23 mouse cellular contexts compared by ENCODE assay signal in the genomic region with DNA sequence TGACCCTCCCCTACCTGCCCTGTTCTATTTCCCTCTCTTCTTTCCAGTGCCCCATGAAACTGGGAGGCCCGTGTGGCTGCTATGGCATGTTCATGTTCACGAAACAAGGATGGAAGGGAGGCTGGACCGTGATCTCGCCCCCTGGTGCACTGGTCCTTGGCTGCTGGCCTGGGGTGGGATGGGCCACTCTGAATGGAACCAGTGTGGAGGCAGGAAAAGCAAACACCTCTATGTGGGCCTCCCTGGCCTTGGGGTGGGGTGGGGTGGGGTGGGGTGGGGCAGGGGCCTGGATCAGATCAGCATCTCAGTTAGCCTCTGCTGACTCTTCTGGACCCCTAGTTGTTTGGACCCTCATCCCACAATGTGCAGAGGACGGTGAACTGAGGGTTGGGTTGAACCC. TPM values are rescaled to one million over a fixed set of nuclear protein-coding genes. Genes with fewer than 3 reads are reported as not detected.
DNase-seq lines count a peak whose midpoint lies in the region; ATAC-seq lines count a peak whose summit lies in the region.
"Had no signal": no experiment of that assay in that cellular context is flagged by ENCODE, and none has a peak within 500 bp of the region (broad histone marks: within the 10 kb centered on the region; RNA-seq: fewer than 3 reads in every experiment).

No protein-coding gene starts in this region.

- no peaks in the 10 kb centered on the region for H3K36me3 ChIP-seq in hindbrain, embryonic 11.5 days (ENCODE audit: control insufficient read depth, insufficient read depth, low read length)
- no peaks in the 10 kb centered on the region for H3K36me3 ChIP-seq in hindbrain, embryonic 13.5 days
- no peaks in the 10 kb centered on the region for H3K36me3 ChIP-seq in midbrain, embryonic 11.5 days (ENCODE audit: control insufficient read depth, insufficient read depth, low read length)
- H3K36me3 ChIP-seq in midbrain, embryonic 15.5 days (replicated peaks): no peaks in the 10 kb centered on the region
- H3K36me3 ChIP-seq in embryonic facial prominence, embryonic 10.5 days (replicated peaks): no peaks in the 10 kb centered on the region
- no peaks in the 10 kb centered on the region for H3K36me3 ChIP-seq in midbrain, embryonic 14.5 days (ENCODE audit: control insufficient read depth, insufficient read depth, low read length)
- H3K36me3 ChIP-seq in forebrain, embryonic 14.5 days (ENCODE audit: control insufficient read depth, insufficient read depth, low read length): no peaks in the 10 kb centered on the region
- H3K36me3 ChIP-seq: embryonic facial prominence, embryonic 12.5 days; forebrain, embryonic 15.5 days had no signal

- H3K9me3 ChIP-seq in hindbrain, embryonic 11.5 days (ENCODE audit: control insufficient read depth, low read length): no peaks in the 10 kb centered on the region
- no peaks in the 10 kb centered on the region for H3K9me3 ChIP-seq in hindbrain, embryonic 13.5 days
- H3K9me3 ChIP-seq in midbrain, embryonic 11.5 days (ENCODE audit: control insufficient read depth, low read length): no peaks in the 10 kb centered on the region
- no peaks in the 10 kb centered on the region for H3K9me3 ChIP-seq in midbrain, embryonic 15.5 days
- H3K9me3 ChIP-seq in embryonic facial prominence, embryonic 10.5 days: no peaks in the 10 kb centered on the region
- no peaks in the 10 kb centered on the region for H3K9me3 ChIP-seq in midbrain, embryonic 14.5 days (ENCODE audit: control insufficient read depth, low read length)
- H3K9me3 ChIP-seq in forebrain, embryonic 14.5 days (replicated peaks; ENCODE audit: control insufficient read depth, low read length): no peaks in the 10 kb centered on the region
- H3K9me3 ChIP-seq: embryonic facial prominence, embryonic 12.5 days; forebrain, embryonic 15.5 days had no signal

- 55% methylated on average over 5 of the region's 5 CpGs for whole genome bisulfite sequencing in hindbrain, embryonic 11.5 days
- 30% methylated on average over 5 of the region's 5 CpGs for WGBS in hindbrain, embryonic 13.5 days
- 37% methylated on average over 5 of the region's 5 CpGs for WGBS in midbrain, embryonic 11.5 days
- WGBS in midbrain, embryonic 15.5 days: 54% methylated on average over 5 of the region's 5 CpGs
- WGBS in embryonic facial prominence, embryonic 10.5 days: 77% methylated on average over 5 of the region's 5 CpGs
- WGBS in midbrain, embryonic 14.5 days: 46% methylated on average over 5 of the region's 5 CpGs
- WGBS in forebrain, embryonic 14.5 days: 71% methylated on average over 5 of the region's 5 CpGs

- no peaks in the 10 kb centered on the region for H3K27me3 ChIP-seq in hindbrain, embryonic 11.5 days (ENCODE audit: control insufficient read depth, insufficient read depth, low read length)
- no peaks in the 10 kb centered on the region for H3K27me3 ChIP-seq in hindbrain, embryonic 13.5 days
- no peaks in the 10 kb centered on the region for H3K27me3 ChIP-seq in midbrain, embryonic 11.5 days (ENCODE audit: control insufficient read depth, insufficient read depth, low read length)
- no peaks in the 10 kb centered on the region for H3K27me3 ChIP-seq in midbrain, embryonic 15.5 days (replicated peaks)
- peaks cover 83% of the 10 kb centered on the region for H3K27me3 ChIP-seq in embryonic facial prominence, embryonic 10.5 days (replicated peaks; ENCODE audit: low read depth, poor library complexity, severe bottlenecking)
- no peaks in the 10 kb centered on the region for H3K27me3 ChIP-seq in midbrain, embryonic 14.5 days (ENCODE audit: control insufficient read depth, insufficient read depth, low read length)
- peaks cover 6% of the 10 kb centered on the region for H3K27me3 ChIP-seq in forebrain, embryonic 14.5 days (replicated peaks; ENCODE audit: control insufficient read depth, insufficient read depth, low read length)

- DNase-seq in hindbrain, embryonic 11.5 days (ENCODE audit: low spot score): no peak
- DNase-seq in midbrain, embryonic 11.5 days (ENCODE audit: low spot score, missing footprints): no peak
- no peak for DNase-seq in embryonic facial prominence, embryonic 10.5 days (ENCODE audit: low spot score)
- DNase-seq in midbrain, embryonic 14.5 days: no peak
- DNase-seq in forebrain, embryonic 14.5 days (ENCODE audit: low spot score): no peak
- DNase-seq: adrenal gland, postnatal 25 days; cerebellum, adult 11-12 months; cerebellum, postnatal 10 days; gastrocnemius, postnatal 10 days; heart, adult 11 months; kidney, adult 2 months; kidney, postnatal 10 days; layer of hippocampus, postnatal 36 days; lung, adult 18-20 months; lung, postnatal 10 days; right cerebral cortex, postnatal 4 days; thymus, postnatal 14 days had no signal

- H3K4me3 ChIP-seq in hindbrain, embryonic 11.5 days (ENCODE audit: low read depth, low read length): no peak overlapping the region
- H3K4me3 ChIP-seq in hindbrain, embryonic 13.5 days: no peak overlapping the region
- H3K4me3 ChIP-seq in midbrain, embryonic 11.5 days (ENCODE audit: low read depth, low read length): no peak overlapping the region
- H3K4me3 ChIP-seq in midbrain, embryonic 15.5 days: no peak overlapping the region
- no peak overlapping the region for H3K4me3 ChIP-seq in embryonic facial prominence, embryonic 10.5 days
- no peak overlapping the region for H3K4me3 ChIP-seq in midbrain, embryonic 14.5 days (replicated peaks; ENCODE audit: low read depth, low read length)
- H3K4me3 ChIP-seq in forebrain, embryonic 14.5 days (ENCODE audit: low read depth, low read length): no peak overlapping the region
- H3K4me3 ChIP-seq: embryonic facial prominence, embryonic 12.5 days; forebrain, embryonic 15.5 days had no signal

- no peak overlapping the region for H3K9ac ChIP-seq in hindbrain, embryonic 11.5 days (ENCODE audit: low read depth, low read length)
- no peak overlapping the region for H3K9ac ChIP-seq in hindbrain, embryonic 13.5 days
- peak overlapping the region; percentile 18; the same call in 1 of the 2 replicates for H3K9ac ChIP-seq in midbrain, embryonic 11.5 days (ENCODE audit: low read length)
- no peak overlapping the region for H3K9ac ChIP-seq in midbrain, embryonic 15.5 days
- H3K9ac ChIP-seq in midbrain, embryonic 14.5 days (replicated peaks; ENCODE audit: low read length): no peak overlapping the region
- H3K9ac ChIP-seq in forebrain, embryonic 14.5 days (ENCODE audit: low read length): no peak overlapping the region
- H3K9ac ChIP-seq: embryonic facial prominence, embryonic 12.5 days; forebrain, embryonic 15.5 days had no signal

- H3K4me2 ChIP-seq in hindbrain, embryonic 11.5 days (replicated peaks; ENCODE audit: low read depth, low read length): no peak overlapping the region
- H3K4me2 ChIP-seq in hindbrain, embryonic 13.5 days: no peak overlapping the region
- H3K4me2 ChIP-seq in midbrain, embryonic 11.5 days: no peak overlapping the region; the same call in 1 of the 2 replicates
- no peak overlapping the region for H3K4me2 ChIP-seq in midbrain, embryonic 15.5 days
- H3K4me2 ChIP-seq in midbrain, embryonic 14.5 days (ENCODE audit: low read length): no peak overlapping the region
- H3K4me2 ChIP-seq in forebrain, embryonic 14.5 days (ENCODE audit: low read length): no peak overlapping the region
- H3K4me2 ChIP-seq: embryonic facial prominence, embryonic 12.5 days; forebrain, embryonic 15.5 days; heart, embryonic 11.5 days; liver, embryonic 11.5 days had no signal

- H3K4me1 ChIP-seq in hindbrain, embryonic 11.5 days (replicated peaks; ENCODE audit: control insufficient read depth, insufficient read depth, low read length): peaks cover 54% of the 10 kb centered on the region
- peaks cover 75% of the 10 kb centered on the region for H3K4me1 ChIP-seq in hindbrain, embryonic 13.5 days (replicated peaks)
- H3K4me1 ChIP-seq in midbrain, embryonic 11.5 days (ENCODE audit: control insufficient read depth, insufficient read depth, low read length): peaks cover 79% of the 10 kb centered on the region
- H3K4me1 ChIP-seq in midbrain, embryonic 15.5 days: peaks cover 15% of the 10 kb centered on the region
- peaks cover 46% of the 10 kb centered on the region for H3K4me1 ChIP-seq in embryonic facial prominence, embryonic 10.5 days
- H3K4me1 ChIP-seq in midbrain, embryonic 14.5 days (ENCODE audit: control insufficient read depth, insufficient read depth, low read length): peaks cover 33% of the 10 kb centered on the region
- H3K4me1 ChIP-seq in forebrain, embryonic 14.5 days (ENCODE audit: control insufficient read depth, insufficient read depth, low read length): 0 out of 2 replicates have a peak, but pooled peaks cover 4% of the 10 kb centered on the region

- H3K27ac ChIP-seq in hindbrain, embryonic 11.5 days (ENCODE audit: low read depth, low read length): peak overlapping the region; percentile 89
- H3K27ac ChIP-seq in hindbrain, embryonic 13.5 days: no peak overlapping the region
- H3K27ac ChIP-seq in midbrain, embryonic 11.5 days (ENCODE audit: low read depth, low read length): peak overlapping the region; percentile 84
- no peak overlapping the region for H3K27ac ChIP-seq in midbrain, embryonic 15.5 days
- peak overlapping the region; percentile 70 for H3K27ac ChIP-seq in embryonic facial prominence, embryonic 10.5 days (replicated peaks)
- H3K27ac ChIP-seq in midbrain, embryonic 14.5 days (replicated peaks; ENCODE audit: low read depth, low read length): peak overlapping the region; percentile 69; the same call in 1 of the 2 replicates
- no peak overlapping the region for H3K27ac ChIP-seq in forebrain, embryonic 14.5 days (ENCODE audit: low read depth, low read length)
- H3K27ac ChIP-seq: embryonic facial prominence, embryonic 12.5 days; forebrain, embryonic 15.5 days had no signal

- ATAC-seq in hindbrain, embryonic 11.5 days (ENCODE audit: low FRiP score): no peak
- no peak for ATAC-seq in hindbrain, embryonic 13.5 days (ENCODE audit: low FRiP score)
- ATAC-seq in midbrain, embryonic 11.5 days (ENCODE audit: low FRiP score): no peak
- ATAC-seq in midbrain, embryonic 15.5 days (replicated peaks): no peak
- ATAC-seq in midbrain, embryonic 14.5 days (ENCODE audit: low FRiP score, low TSS enrichment): no peak
- no peak for ATAC-seq in forebrain, embryonic 14.5 days
- ATAC-seq: forebrain, embryonic 15.5 days had no signal

RNA-seq across cellular contexts. Expression of gene Cercam, which starts 15.2 kb away (rescaled TPM):
- 16.9 and 17.1 TPM in 2 replicates for polyA plus RNA-seq in hindbrain, embryonic 11.5 days (2014; fragmentation: Nextera tagmentation; extraction: Ambion mirVana)
- 23.8 and 24.9 TPM in 2 replicates for polyA plus RNA-seq in hindbrain, embryonic 13.5 days (2015; fragmentation: Nextera tagmentation; extraction: Ambion mirVana)
- 13.4 and 14.0 TPM in 2 replicates for polyA plus RNA-seq in midbrain, embryonic 11.5 days (2014; fragmentation: Nextera tagmentation; extraction: Ambion mirVana)
- 18.1 and 19.0 TPM in 2 replicates for polyA plus RNA-seq in midbrain, embryonic 15.5 days (2015; fragmentation: Nextera tagmentation; extraction: Ambion mirVana)
- 12.3 and 19.2 TPM in 2 replicates for polyA plus RNA-seq in embryonic facial prominence, embryonic 10.5 days (2016; fragmentation: Nextera tagmentation; extraction: Ambion mirVana)
- 10.9 and 13.2 TPM in 2 replicates for polyA plus RNA-seq in midbrain, embryonic 14.5 days (2014; fragmentation: Nextera tagmentation; extraction: Ambion mirVana)
- polyA plus RNA-seq in forebrain, embryonic 14.5 days (2014; fragmentation: Nextera tagmentation; extraction: Ambion mirVana): 3.1 and 3.9 TPM in 2 replicates

RNA-seq across cellular contexts. Expression of gene Urm1, which starts 33.9 kb away (rescaled TPM):
- 17.4 and 29.0 TPM in 2 replicates for polyA plus RNA-seq in hindbrain, embryonic 11.5 days (2014; fragmentation: Nextera tagmentation; extraction: Ambion mirVana)
- 23.5 and 26.8 TPM in 2 replicates for polyA plus RNA-seq in hindbrain, embryonic 13.5 days (2015; fragmentation: Nextera tagmentation; extraction: Ambion mirVana)
- 18.5 and 21.5 TPM in 2 replicates for polyA plus RNA-seq in midbrain, embryonic 11.5 days (2014; fragmentation: Nextera tagmentation; extraction: Ambion mirVana)
- 20.9 and 28.3 TPM in 2 replicates for polyA plus RNA-seq in midbrain, embryonic 15.5 days (2015; fragmentation: Nextera tagmentation; extraction: Ambion mirVana)
- 18.0 and 23.7 TPM in 2 replicates for polyA plus RNA-seq in embryonic facial prominence, embryonic 10.5 days (2016; fragmentation: Nextera tagmentation; extraction: Ambion mirVana)
- polyA plus RNA-seq in midbrain, embryonic 14.5 days (2014; fragmentation: Nextera tagmentation; extraction: Ambion mirVana): 22.4 and 28.0 TPM in 2 replicates
- polyA plus RNA-seq in forebrain, embryonic 14.5 days (2014; fragmentation: Nextera tagmentation; extraction: Ambion mirVana): 20.7 and 21.0 TPM in 2 replicates

RNA-seq across cellular contexts. Expression of gene Odf2, which starts 35.3 kb away (rescaled TPM):
- polyA plus RNA-seq in hindbrain, embryonic 11.5 days (2014; fragmentation: Nextera tagmentation; extraction: Ambion mirVana): 83.2 and 89.0 TPM in 2 replicates
- 70.3 and 78.3 TPM in 2 replicates for polyA plus RNA-seq in hindbrain, embryonic 13.5 days (2015; fragmentation: Nextera tagmentation; extraction: Ambion mirVana)
- 79.4 and 86.7 TPM in 2 replicates for polyA plus RNA-seq in midbrain, embryonic 11.5 days (2014; fragmentation: Nextera tagmentation; extraction: Ambion mirVana)
- 67.3 and 75.9 TPM in 2 replicates for polyA plus RNA-seq in midbrain, embryonic 15.5 days (2015; fragmentation: Nextera tagmentation; extraction: Ambion mirVana)
- polyA plus RNA-seq in embryonic facial prominence, embryonic 10.5 days (2016; fragmentation: Nextera tagmentation; extraction: Ambion mirVana): 102 and 111 TPM in 2 replicates
- 47.1 and 60.3 TPM in 2 replicates for polyA plus RNA-seq in midbrain, embryonic 14.5 days (2014; fragmentation: Nextera tagmentation; extraction: Ambion mirVana)
- 36.4 and 43.6 TPM in 2 replicates for polyA plus RNA-seq in forebrain, embryonic 14.5 days (2014; fragmentation: Nextera tagmentation; extraction: Ambion mirVana)

RNA-seq across cellular contexts. Expression of gene Slc27a4, which starts 51.3 kb away (rescaled TPM):
- polyA plus RNA-seq in hindbrain, embryonic 11.5 days (2014; fragmentation: Nextera tagmentation; extraction: Ambion mirVana): 17.9 and 18.4 TPM in 2 replicates
- polyA plus RNA-seq in hindbrain, embryonic 13.5 days (2015; fragmentation: Nextera tagmentation; extraction: Ambion mirVana): 32.6 and 33.4 TPM in 2 replicates
- 15.2 and 15.9 TPM in 2 replicates for polyA plus RNA-seq in midbrain, embryonic 11.5 days (2014; fragmentation: Nextera tagmentation; extraction: Ambion mirVana)
- polyA plus RNA-seq in midbrain, embryonic 15.5 days (2015; fragmentation: Nextera tagmentation; extraction: Ambion mirVana): 45.9 and 50.9 TPM in 2 replicates
- 10.1 and 11.2 TPM in 2 replicates for polyA plus RNA-seq in embryonic facial prominence, embryonic 10.5 days (2016; fragmentation: Nextera tagmentation; extraction: Ambion mirVana)
- 36.1 and 40.0 TPM in 2 replicates for polyA plus RNA-seq in midbrain, embryonic 14.5 days (2014; fragmentation: Nextera tagmentation; extraction: Ambion mirVana)
- 22.6 and 26.1 TPM in 2 replicates for polyA plus RNA-seq in forebrain, embryonic 14.5 days (2014; fragmentation: Nextera tagmentation; extraction: Ambion mirVana)

Comparison
In these comparisons a context has a peak if more than half of its experiments do, and no peak if none do; other contexts are left out.
1. H3K27ac ChIP-seq: peak in hindbrain, embryonic 11.5 days (single experiment), midbrain, embryonic 11.5 days (single experiment), embryonic facial prominence, embryonic 10.5 days (single experiment) and midbrain, embryonic 14.5 days (single experiment); none in hindbrain, embryonic 13.5 days (single experiment), midbrain, embryonic 15.5 days (single experiment) and forebrain, embryonic 14.5 days (single experiment).